Mouse (Mus musculus) adrenal gland, postnatal 0 days (tissue): ENCODE data around the gene Slc4a5. TPM values are rescaled to one million over a fixed set of nuclear protein-coding genes. Genes with fewer than 3 reads are reported as not detected.

Source experiments
- polyA plus RNA-seq: library from polyadenylated mRNA; unstranded; fragments of >200 nt; fragmentation: Nextera tagmentation; extraction: Ambion mirVana; gene quantifications from 2 replicates; pipeline ENCODE4 v1.2.1, GENCODE M21; 2015

Slc4a5 gene
- 0.12 TPM in 1 of 2 replicates, not detected in the other for polyA plus RNA-seq

GRCm38 (mm10) chr6:83219814-83220213 lies at the start of gene Slc4a5:
Gene Slc4a5, plus strand, starts transcription at chr6:83219828.

GRCm38 (mm10) chr6:83325525-83326393 lies 106.1 kb downstream of the Slc4a5 start, which contains the start of the genes Mthfd2 and Mob1a:
Gene Mthfd2, minus strand, starts transcription at chr6:83325908.
Gene Mob1a, plus strand, starts transcription at chr6:83326016.

GRCm38 (mm10) chr6:83348873-83349272 lies 129.2 kb downstream of the Slc4a5 start, which contains the start of gene Bola3:
Gene Bola3, plus strand, starts transcription at chr6:83349147.

Other genes starting within 250 kb of the Slc4a5 start
- 10.4 and 13.8 TPM in 2 replicates for gene Dok1, start 186.4 kb upstream of the Slc4a5 start, polyA plus RNA-seq
- gene Loxl3, start 185.7 kb upstream of the Slc4a5 start, polyA plus RNA-seq, result 8.0 and 10.3 TPM in 2 replicates
- 125 and 198 TPM in 2 replicates for gene Aup1, start 165.3 kb upstream of the Slc4a5 start, polyA plus RNA-seq
- 72.7 and 85.4 TPM in 2 replicates for gene Htra2, start 164.6 kb upstream of the Slc4a5 start, polyA plus RNA-seq
- 2.2 and 2.9 TPM in 2 replicates for gene Dqx1, start 162.0 kb upstream of the Slc4a5 start, polyA plus RNA-seq
- 47.4 and 57.0 TPM in 2 replicates for gene Tlx2, start 149.5 kb upstream of the Slc4a5 start, polyA plus RNA-seq
- 77.1 and 86.5 TPM in 2 replicates for gene Pcgf1, start 142.0 kb upstream of the Slc4a5 start, polyA plus RNA-seq
- 32.9 and 50.3 TPM in 2 replicates for gene Lbx2, start 133.5 kb upstream of the Slc4a5 start, polyA plus RNA-seq
- 1.6 and 5.7 TPM in 2 replicates for gene Ccdc142, start 118.2 kb upstream of the Slc4a5 start, polyA plus RNA-seq
- 2.5 and 5.4 TPM in 2 replicates for gene Gm42688, start 118.2 kb upstream of the Slc4a5 start, polyA plus RNA-seq
- 177 and 257 TPM in 2 replicates for gene Mrpl53, start 110.8 kb upstream of the Slc4a5 start, polyA plus RNA-seq
- 25.9 and 42.3 TPM in 2 replicates for gene Mogs, start 104.3 kb upstream of the Slc4a5 start, polyA plus RNA-seq
- 78.7 and 93.8 TPM in 2 replicates for gene Wbp1, start 98.3 kb upstream of the Slc4a5 start, polyA plus RNA-seq
- gene Ino80b, start 94.4 kb upstream of the Slc4a5 start, polyA plus RNA-seq, result 13.7 and 17.2 TPM in 2 replicates
- 16.9 and 27.2 TPM in 2 replicates for gene Rtkn, start 84.4 kb upstream of the Slc4a5 start, polyA plus RNA-seq
- gene Wdr54, start 63.4 kb upstream of the Slc4a5 start, polyA plus RNA-seq, result 2.9 and 4.3 TPM in 2 replicates
- gene 1700003E16Rik, start 63.4 kb upstream of the Slc4a5 start, polyA plus RNA-seq, result 0.41 and 0.72 TPM in 2 replicates
- gene Dctn1, start 53.9 kb upstream of the Slc4a5 start, polyA plus RNA-seq, result 60.7 and 63.9 TPM in 2 replicates
- 18.6 and 19.4 TPM in 2 replicates for gene Mthfd2, start 106.1 kb downstream of the Slc4a5 start, polyA plus RNA-seq
- gene Mob1a, start 106.2 kb downstream of the Slc4a5 start, polyA plus RNA-seq, result 33.9 and 40.3 TPM in 2 replicates
- gene Bola3, start 129.3 kb downstream of the Slc4a5 start, polyA plus RNA-seq, result 308 and 352 TPM in 2 replicates
- 25.0 and 26.5 TPM in 2 replicates for gene Tet3, start 239.3 kb downstream of the Slc4a5 start, polyA plus RNA-seq